Mouse (Mus musculus) testis, adult 2 months (tissue): Measurements from ENCODE around the gene Srsf3.
"Not testable (repeated sequence)": the region's sequence is repeated elsewhere in the genome, so short reads cannot be mapped to it uniquely, and the experiment has no call there.

ENCODE experiments used
- CTCF ChIP-seq: fragments of 200-500 bp; IDR thresholded peaks from 2 replicates; pipeline ENCODE4 v1.5.1; 2012; ENCODE audit warnings: low read depth, mild to moderate bottlenecking, inconsistent platforms, low read length, moderate library complexity; ENCODE audit not compliant: control insufficient read depth, insufficient read depth, insufficient replicate concordance
- POLR2A ChIP-seq: fragments of 200-500 bp; IDR thresholded peaks from 2 replicates; pipeline ENCODE4 v1.6.1; 2012; ENCODE audit warnings: low read depth, mild to moderate bottlenecking, inconsistent platforms, low read length, moderate library complexity; ENCODE audit not compliant: control insufficient read depth

DNA sequence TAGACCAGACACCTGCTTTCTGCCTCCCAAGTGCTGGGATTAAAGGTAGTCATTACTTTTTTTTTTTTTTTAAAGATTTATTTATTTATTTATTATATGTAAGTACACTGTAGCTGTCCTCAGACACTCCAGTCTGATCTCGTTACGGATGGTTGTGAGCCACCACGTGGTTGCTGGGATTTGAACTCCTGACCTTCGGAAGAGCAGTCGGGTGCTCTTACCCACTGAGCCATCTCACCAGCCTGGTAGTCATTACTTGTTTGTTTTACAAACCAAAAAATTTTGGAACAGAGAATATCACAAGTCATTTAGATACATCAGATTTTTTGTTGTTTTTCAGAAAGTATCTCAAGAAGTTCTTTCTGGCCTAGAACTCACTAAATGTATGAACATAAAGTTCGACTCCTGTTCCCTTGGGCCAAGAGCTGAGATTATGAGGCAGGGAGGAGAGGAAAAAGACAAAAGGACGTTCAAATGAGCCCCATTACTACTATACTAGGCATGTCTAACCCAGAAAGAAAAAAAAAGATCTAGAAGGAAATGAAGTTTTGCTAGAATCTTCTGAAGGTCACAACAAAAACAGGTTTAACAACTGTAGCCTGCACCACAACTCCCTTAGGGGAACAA lies 1.2 kb upstream of the Srsf3 start:
- not testable (repeated sequence) for TF ChIP-seq CTCF, POLR2A
